Mouse (Mus musculus): Measurements from ENCODE around the gene Msl1. TPM values are rescaled to one million over a fixed set of nuclear protein-coding genes. Genes with fewer than 3 reads are reported as not detected.

Gene Msl1
- polyA plus RNA-seq, 1 experiment from 2014 or later: 31.7 TPM

DNA sequence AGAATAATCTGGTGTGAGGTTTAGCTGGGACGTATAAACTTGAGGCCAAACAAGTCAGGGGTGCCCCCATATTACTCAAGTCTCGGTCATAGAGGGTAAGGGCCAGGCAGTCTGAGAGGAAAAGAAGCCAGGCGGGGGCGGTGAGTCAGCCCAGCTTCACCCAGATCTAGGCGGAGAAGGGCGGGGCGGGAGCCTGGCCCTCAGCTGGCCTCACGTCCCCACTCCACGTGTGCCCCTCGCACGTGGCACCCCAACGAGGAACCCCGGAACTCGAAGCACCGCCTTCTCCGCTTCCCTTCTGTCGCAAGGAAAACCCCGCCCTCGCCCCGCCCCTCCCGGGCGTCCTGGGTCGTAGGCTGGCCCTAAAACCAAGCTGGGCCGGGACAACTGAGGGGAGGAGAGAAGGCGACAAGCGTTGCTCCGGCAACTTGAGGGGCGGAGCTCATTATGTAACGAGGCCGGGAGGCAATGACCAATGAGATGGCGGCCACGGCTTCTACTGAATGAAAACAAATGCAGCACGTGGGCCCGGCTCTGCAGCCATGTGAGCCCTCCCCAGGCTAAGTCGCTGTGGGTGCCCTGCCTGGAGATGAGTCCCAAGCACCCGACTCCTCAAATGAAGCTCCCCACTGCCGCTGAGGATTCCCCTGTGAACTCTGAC is 21.6 kb upstream of the Msl1 start:
- Histone ChIP-seq H3K4me3 (peak overlapping the region; percentile 48), H3K4me2 (peak overlapping the region; percentile 89), H3K27ac (replicated peaks) (no peak overlapping the region), H3K9ac (peak overlapping the region; percentile 46), H3K36me3 (peaks cover 16% of the 10 kb centered on the region), H3K4me1 (replicated peaks) (peaks cover 55% of the 10 kb centered on the region), H3K27me3 (no peaks in the 10 kb centered on the region), H3K9me3 (no peaks in the 10 kb centered on the region)
- WGBS: under 1% methylated on average over 36 of the region's 37 CpGs
- peak; percentile 54 for ATAC-seq (ENCODE audit: low FRiP score, low read depth)

GRCm38 (mm10) chr11:98774582-98775347 is 20.6 kb upstream of the Msl1 start, which contains the start of gene Nr1d1:
Nr1d1 (minus strand) TSS chr11:98775333.
- Histone ChIP-seq H3K4me1 (replicated peaks) (peaks cover 53% of the 10 kb centered on the region), H3K4me2 (peak within 1 kb of the TSS; percentile 89), H3K27me3 (no peaks in the 10 kb centered on the region), H3K9ac (peak within 1 kb of the TSS; percentile 46), H3K36me3 (peaks cover 6% of the 10 kb centered on the region), H3K4me3 (peak within 1 kb of the TSS; percentile 48), H3K27ac (replicated peaks) (peak within 1 kb of the TSS; percentile 76), H3K9me3 (no peaks in the 10 kb centered on the region)
- WGBS: 2% methylated on average over 22 of the region's 22 CpGs
- peak; percentile 25 for ATAC-seq (ENCODE audit: low FRiP score, low read depth)

DNA sequence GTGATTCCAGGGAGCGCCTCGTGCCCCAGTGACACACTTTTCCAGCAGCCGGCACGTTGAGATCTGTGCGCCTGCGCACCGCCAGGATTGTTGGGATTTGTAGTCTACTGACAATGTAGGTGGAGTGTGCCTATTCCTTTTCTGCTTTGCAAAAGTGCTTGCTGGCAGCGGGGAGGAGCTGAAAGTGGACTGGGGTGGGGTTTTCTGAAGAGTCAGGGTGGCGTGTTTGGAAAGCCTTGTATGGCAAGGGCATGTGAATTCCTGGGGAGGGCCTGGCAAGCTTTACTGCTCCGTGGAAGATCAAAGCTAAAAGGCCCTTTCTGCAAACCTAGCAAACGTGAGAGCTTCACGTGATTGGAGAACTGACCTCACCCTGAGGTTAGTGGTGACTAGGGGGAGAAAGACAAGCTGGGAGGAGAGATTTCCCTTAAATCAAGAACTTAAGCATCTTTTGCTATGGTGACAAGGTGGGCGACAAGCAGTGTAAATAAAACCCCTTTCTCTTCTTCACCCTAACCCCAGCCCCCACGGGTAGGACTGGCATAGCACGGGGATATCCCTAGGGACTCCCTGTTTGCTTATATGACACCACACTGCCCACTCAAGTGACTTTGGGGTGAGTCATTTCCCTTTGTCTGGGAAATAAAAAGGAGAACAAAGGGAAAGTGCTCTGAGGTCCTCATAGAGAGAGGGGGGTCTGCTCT is 19.8 kb upstream of the Msl1 start:
- H3K4me2 ChIP-seq: peak overlapping the region; percentile 89
- peak; percentile 89 for ATAC-seq (ENCODE audit: low FRiP score, low read depth)
- no peaks in the 10 kb centered on the region for H3K9me3 ChIP-seq
- H3K27ac ChIP-seq (replicated peaks): peak overlapping the region; percentile 76
- H3K36me3 ChIP-seq: no peaks in the 10 kb centered on the region
- 6% methylated on average over 15 of the region's 15 CpGs for WGBS
- H3K4me1 ChIP-seq (replicated peaks): peaks cover 53% of the 10 kb centered on the region
- peak overlapping the region; percentile 46 for H3K9ac ChIP-seq
- no peaks in the 10 kb centered on the region for H3K27me3 ChIP-seq
- H3K4me3 ChIP-seq: peak overlapping the region; percentile 48

DNA sequence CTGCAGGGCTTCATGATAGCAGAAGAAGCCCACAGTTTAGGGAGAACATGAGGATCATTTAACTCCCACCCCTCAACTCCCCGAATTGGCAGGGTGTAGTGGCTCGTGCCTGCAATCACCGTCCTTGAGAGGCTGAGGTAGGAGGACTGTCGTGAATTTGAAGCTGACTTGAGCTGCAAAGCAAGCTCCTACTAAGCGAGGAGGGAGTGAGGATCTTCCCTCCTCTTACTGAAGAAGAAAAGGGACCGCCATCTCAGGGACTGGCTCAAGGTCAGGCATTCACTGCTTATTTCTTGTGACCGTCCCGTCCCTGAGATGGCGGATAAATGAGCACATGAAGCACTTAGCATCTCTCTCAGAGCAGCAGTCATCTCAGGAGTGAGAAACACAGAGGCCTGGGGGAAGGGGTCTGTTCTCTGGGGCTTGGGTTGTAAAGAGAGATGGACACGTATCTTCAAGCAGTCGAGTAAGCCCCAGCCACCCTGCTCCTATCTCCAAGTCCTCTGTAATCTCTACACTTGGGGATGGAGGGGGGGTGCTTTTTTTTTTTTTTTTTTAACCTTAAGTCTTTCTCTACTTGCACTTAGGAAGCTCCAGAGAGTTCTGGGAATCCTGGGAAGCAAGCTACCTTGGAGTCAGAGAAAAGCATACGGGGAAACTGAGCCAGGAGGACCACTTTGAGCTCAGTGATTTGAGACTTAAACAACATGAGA is 19.1 kb upstream of the Msl1 start:
- Histone ChIP-seq H3K9ac (no peak overlapping the region; the same call in 1 of the 2 replicates), H3K4me1 (replicated peaks) (peaks cover 54% of the 10 kb centered on the region), H3K4me2 (peak overlapping the region; percentile 89), H3K9me3 (no peaks in the 10 kb centered on the region), H3K4me3 (no peak overlapping the region), H3K36me3 (no peaks in the 10 kb centered on the region), H3K27me3 (no peaks in the 10 kb centered on the region), H3K27ac (replicated peaks) (peak overlapping the region; percentile 67)
- ATAC-seq (ENCODE audit: low FRiP score, low read depth): no peak
- 56% methylated on average over 12 of the region's 12 CpGs for WGBS

DNA sequence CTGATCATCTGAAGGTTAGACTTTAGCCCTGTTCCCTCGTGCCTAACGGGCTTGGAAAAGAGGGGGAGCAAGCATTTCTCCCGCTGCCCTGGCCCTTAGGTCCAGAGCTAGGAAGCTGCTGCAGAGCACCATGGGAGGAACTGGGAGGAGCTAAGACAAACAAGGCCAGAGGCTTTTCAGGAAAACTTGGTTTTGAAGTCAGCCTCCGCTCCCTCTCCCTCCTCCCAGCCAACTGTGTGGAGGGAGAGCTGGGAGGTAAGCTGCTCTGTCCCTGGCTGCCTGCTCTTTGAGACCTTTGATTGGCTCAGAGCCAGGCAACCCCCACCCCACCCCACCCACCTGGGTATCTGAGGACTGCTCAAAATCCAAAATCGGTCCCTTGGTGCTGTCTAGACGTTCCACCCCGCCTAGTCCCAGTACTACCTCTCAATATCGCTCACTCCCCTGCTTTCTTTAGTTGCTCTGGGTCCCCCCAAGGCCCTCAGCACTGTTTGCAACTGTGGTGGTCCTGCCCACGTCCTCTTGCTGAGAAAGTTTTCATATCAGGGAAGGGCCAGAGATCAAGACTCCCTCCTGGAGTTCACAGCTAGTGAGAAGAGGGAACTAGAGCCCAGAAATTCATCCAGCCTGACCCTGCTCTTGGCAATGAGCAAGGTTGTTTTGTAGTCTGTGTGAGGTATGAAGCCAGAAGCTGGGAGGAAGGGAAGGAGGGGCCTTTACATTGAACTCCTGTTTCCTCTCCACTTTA is 18.3 kb upstream of the Msl1 start:
- H3K9ac ChIP-seq: no peak overlapping the region
- H3K4me3 ChIP-seq: no peak overlapping the region
- H3K4me1 ChIP-seq (replicated peaks): peaks cover 61% of the 10 kb centered on the region
- H3K9me3 ChIP-seq: no peaks in the 10 kb centered on the region
- ATAC-seq (ENCODE audit: low FRiP score, low read depth): no peak
- no peaks in the 10 kb centered on the region for H3K27me3 ChIP-seq
- no peaks in the 10 kb centered on the region for H3K36me3 ChIP-seq
- peak overlapping the region; percentile 14; the same call in 1 of the 2 replicates for H3K4me2 ChIP-seq
- peak overlapping the region; percentile 67 for H3K27ac ChIP-seq (replicated peaks)
- 16% methylated on average over 9 of the region's 9 CpGs for WGBS

GRCm38 (mm10) chr11:98777888-98778287 is 17.4 kb upstream of the Msl1 start:
- Histone ChIP-seq H3K4me2 (no peak overlapping the region), H3K4me1 (replicated peaks) (peaks cover 61% of the 10 kb centered on the region), H3K9me3 (no peaks in the 10 kb centered on the region), H3K36me3 (no peaks in the 10 kb centered on the region), H3K9ac (no peak overlapping the region), H3K27ac (replicated peaks) (no peak overlapping the region; the same call in 1 of the 2 replicates), H3K4me3 (no peak overlapping the region), H3K27me3 (no peaks in the 10 kb centered on the region)
- ATAC-seq (ENCODE audit: low FRiP score, low read depth): no peak

DNA sequence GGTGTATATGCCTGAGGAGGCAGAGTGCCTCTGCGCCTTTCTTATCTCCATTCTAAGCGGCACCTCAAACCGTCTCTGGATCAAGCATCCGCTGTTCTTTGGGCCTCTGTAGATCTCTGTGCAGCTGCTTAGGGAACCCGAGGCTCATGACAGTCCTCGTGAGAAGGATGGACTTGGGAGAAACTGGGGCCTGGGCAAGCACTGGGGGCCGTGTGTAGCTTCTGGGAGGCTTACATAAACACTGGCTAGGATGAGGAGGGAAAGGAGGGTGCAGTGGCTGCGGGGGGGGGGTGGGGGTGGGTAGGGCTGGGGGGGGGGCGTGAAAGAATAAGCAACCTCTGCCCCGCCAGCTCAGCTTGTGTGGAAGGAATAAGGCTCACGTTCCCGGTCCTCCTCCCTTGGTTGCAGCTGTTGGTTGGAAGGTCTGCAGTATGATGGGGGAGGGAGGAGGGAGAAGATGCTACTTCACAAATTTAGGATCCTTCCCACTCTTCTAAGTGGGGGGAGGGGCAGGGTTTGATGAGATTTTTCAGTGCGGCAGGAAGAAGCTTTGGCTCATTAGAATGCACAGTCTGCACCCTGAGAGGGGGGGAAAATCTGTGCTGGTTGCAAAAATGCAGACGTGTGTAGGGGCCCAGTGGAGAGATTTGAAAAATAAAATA is 13.3 kb upstream of the Msl1 start:
- ATAC-seq (ENCODE audit: low FRiP score, low read depth): no peak
- Histone ChIP-seq H3K4me3 (no peak overlapping the region), H3K9ac (no peak overlapping the region), H3K4me2 (no peak overlapping the region; the same call in 1 of the 2 replicates), H3K36me3 (no peaks in the 10 kb centered on the region), H3K27me3 (no peaks in the 10 kb centered on the region), H3K9me3 (no peaks in the 10 kb centered on the region), H3K27ac (replicated peaks) (peak overlapping the region; percentile 79; the same call in 1 of the 2 replicates), H3K4me1 (replicated peaks) (peaks cover 59% of the 10 kb centered on the region)
- WGBS: 16% methylated on average over 13 of the region's 14 CpGs

DNA sequence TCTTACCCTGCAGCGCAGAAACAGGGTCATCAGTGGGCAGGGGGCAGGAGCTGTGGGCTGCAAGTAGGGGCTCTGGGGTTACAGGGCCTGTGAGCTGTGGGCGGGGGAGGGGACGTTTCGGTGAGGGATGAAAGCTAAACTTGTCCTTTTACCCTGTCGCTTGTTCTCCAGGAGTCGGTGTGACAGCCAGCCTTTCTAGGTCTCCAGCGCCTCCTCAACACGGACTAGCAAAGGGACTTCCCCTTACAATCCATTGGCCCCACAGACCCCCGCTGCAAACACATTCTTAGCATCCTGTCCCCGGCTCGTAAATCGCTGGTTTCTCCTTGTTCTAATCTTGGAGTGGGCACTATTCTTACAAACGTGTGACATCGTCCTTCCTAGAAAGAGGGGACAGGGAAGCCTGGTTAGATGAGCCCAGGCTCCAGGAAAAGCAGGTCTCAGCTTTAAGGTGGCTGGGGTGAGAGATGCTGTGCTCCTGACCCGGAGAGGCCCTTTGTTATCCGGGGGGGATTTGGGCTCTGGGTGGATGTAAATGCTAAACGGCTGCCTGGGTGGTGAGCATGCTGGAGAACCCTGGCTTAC is 12.6 kb upstream of the Msl1 start:
- WGBS: 5% methylated on average over 17 of the region's 17 CpGs
- 0 out of 2 replicates have a peak, but pooled peaks have one; percentile 0 for ATAC-seq (ENCODE audit: low FRiP score, low read depth)

GRCm38 (mm10) chr11:98783236-98783696 is 12.1 kb upstream of the Msl1 start:
- Histone ChIP-seq H3K9ac (peak overlapping the region; percentile 21; the same call in 1 of the 2 replicates), H3K4me2 (peak overlapping the region; percentile 50), H3K9me3 (no peaks in the 10 kb centered on the region), H3K4me1 (replicated peaks) (peaks cover 63% of the 10 kb centered on the region), H3K27me3 (no peaks in the 10 kb centered on the region), H3K36me3 (no peaks in the 10 kb centered on the region), H3K27ac (replicated peaks) (peak overlapping the region; percentile 79), H3K4me3 (peak overlapping the region; percentile 20)
- peak; percentile 38 for ATAC-seq (ENCODE audit: low FRiP score, low read depth)
- 1% methylated on average over 20 of the region's 20 CpGs for WGBS

More for the DNA sequence above, 12.6 kb upstream of the Msl1 start:
- Histone ChIP-seq H3K4me3 (peak overlapping the region; percentile 20; the same call in 1 of the 2 replicates), H3K27me3 (no peaks in the 10 kb centered on the region), H3K9ac (peak overlapping the region; percentile 21; the same call in 1 of the 2 replicates), H3K27ac (replicated peaks) (peak overlapping the region; percentile 79), H3K36me3 (no peaks in the 10 kb centered on the region), H3K9me3 (no peaks in the 10 kb centered on the region), H3K4me1 (replicated peaks) (peaks cover 60% of the 10 kb centered on the region), H3K4me2 (peak overlapping the region; percentile 50)

GRCm38 (mm10) chr11:98784139-98784538 is 11.2 kb upstream of the Msl1 start:
- no peak for ATAC-seq (ENCODE audit: low FRiP score, low read depth)
- Histone ChIP-seq H3K4me1 (replicated peaks) (peaks cover 68% of the 10 kb centered on the region), H3K4me2 (no peak overlapping the region), H3K36me3 (no peaks in the 10 kb centered on the region), H3K9me3 (no peaks in the 10 kb centered on the region), H3K27me3 (no peaks in the 10 kb centered on the region), H3K4me3 (no peak overlapping the region), H3K27ac (replicated peaks) (no peak overlapping the region), H3K9ac (no peak overlapping the region)
- 67% methylated on average over 4 of the region's 4 CpGs for WGBS

Measured in hindbrain, embryonic 15.5 days (tissue).